Mouse (Mus musculus) gastrocnemius, adult 8-10 months (tissue): Measurements from ENCODE around the gene Nbr1. TPM values are rescaled to one million over a fixed set of nuclear protein-coding genes. Genes with fewer than 3 reads are reported as not detected.
"Not testable (repeated sequence)": the region's sequence is repeated elsewhere in the genome, so short reads cannot be mapped to it uniquely, and the experiment has no call there.

Experiments used
- DNase-seq, 2 experiments: peaks; one replicate each; pipeline ENCODE4 v3.0.0; 2022; ENCODE audit warnings: low spot score in 2 of 2
- total RNA-seq, 4 experiments: library from RNA; stranded (reverse); gene quantifications; 2 replicates each; pipeline ENCODE4 v1.2.4; 2022

The Nbr1 gene
- total RNA-seq, 4 experiments from 2014 or later = 61.4 to 66.8 (median 65.4) TPM

GRCm38 (mm10) chr11:101582054-101583035 is 30.4 kb downstream of the Nbr1 start, which contains the start of gene Tmem106a:
TSS of gene Tmem106a (plus strand) at chr11:101582242.
- peak; percentile 23 to 33 for DNase-seq

DNA sequence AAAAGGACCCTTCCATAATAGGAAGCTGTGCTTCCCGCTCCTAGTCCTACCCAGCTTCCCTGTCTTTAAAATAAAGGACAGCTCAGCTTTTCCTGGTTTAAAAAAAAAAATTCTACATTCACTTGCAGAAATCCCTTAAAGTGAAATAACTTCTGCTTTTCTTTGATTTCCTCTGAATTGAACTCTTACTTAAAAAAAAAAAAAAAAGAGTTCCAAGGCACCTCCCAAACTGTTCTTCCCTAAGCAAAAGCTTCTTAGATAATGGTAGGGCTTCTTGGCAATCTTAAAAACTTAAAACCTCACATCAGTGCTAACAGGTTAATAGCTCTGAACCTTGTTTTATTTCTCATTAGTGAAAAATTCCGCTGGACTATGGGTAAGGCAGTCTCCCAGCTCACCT is 31.3 kb downstream of the Nbr1 start:
- no peak for DNase-seq

DNA sequence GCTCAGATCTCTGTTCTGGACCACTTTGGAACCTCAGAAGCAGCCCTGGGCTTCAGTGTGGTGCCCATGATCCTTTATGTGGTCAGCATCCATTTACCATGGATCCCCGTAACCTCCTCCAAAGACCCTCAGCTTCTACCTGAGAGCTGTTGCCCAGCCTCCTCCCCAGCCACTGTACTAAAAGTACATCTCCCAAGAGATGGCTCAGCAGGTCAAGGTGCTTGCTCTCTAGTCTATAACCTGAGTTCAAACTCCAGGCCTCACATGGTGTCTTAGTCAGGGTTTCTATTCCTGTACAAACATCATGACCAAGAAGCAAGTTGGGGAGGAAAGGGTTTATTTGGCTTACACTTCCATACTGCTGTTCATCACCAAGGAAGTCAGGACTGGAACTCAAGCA is 33.1 kb downstream of the Nbr1 start:
- DNase-seq = not testable (repeated sequence)

GRCm38 (mm10) chr11:101585805-101586204 is 33.9 kb downstream of the Nbr1 start:
- DNase-seq = no peak

GRCm38 (mm10) chr11:101587676-101588075 is 35.7 kb downstream of the Nbr1 start:
- DNase-seq = no peak

GRCm38 (mm10) chr11:101588868-101589267 is 36.9 kb downstream of the Nbr1 start:
- no peak for DNase-seq

- DNase-seq = peak in 1 of 2 experiments; percentile 12
Observed at GRCm38 (mm10) chr11:101589444-101589843, 37.5 kb downstream of the Nbr1 start.

GRCm38 (mm10) chr11:101589989-101590624 is 38.2 kb downstream of the Nbr1 start:
- no peak for DNase-seq

DNA sequence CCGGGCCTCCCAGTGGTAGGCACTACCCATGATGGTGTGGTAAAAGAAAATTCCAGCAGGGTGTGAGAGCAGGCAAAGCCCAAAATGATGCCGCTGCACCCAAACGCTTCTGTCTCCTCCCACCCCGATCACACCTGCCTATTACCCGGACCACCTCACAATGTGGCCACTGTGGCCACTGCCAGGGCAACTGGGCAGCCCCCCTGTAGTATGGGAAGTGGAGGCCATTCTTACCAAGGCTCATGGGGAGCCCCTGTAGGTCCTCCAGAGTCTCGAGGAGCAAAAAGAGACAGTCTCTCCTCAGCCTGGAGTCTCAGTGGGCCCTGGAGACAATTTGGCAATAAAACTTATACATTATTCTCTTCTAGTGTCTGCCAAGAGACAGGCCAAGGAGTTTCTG is 47.2 kb downstream of the Nbr1 start, which contains the start of gene Gm11634:
Gene Gm11634, minus strand, starts transcription at position 101 of the 400 bp plus-strand sequence.
- no peak for DNase-seq

DNA sequence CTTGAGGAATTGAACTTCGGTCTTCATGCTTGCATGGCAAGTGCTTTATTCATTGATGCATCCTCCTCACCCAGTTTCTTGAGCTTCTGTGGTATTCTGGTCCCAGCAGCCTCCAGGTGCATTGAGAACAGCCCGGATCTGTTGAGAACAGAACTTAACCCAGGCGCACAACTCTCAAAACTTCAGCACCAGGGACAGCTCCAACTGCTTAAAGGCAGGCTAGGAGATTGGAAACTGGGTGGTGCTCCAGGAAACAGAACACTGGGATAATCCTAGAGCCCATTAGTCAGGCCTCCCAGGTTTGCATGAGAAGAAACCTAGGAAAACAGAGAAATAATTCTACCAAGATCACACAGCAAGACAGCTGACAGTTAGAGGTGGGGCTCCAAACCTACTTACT is 50.5 kb downstream of the Nbr1 start:
- DNase-seq = no peak

GRCm38 (mm10) chr11:101604116-101604515 is 52.2 kb downstream of the Nbr1 start:
- no peak for DNase-seq

GRCm38 (mm10) chr11:101604531-101605453 is 52.8 kb downstream of the Nbr1 start:
- peak; percentile 31 to 56 for DNase-seq

- not testable (repeated sequence) for DNase-seq
Observed at GRCm38 (mm10) chr11:101607134-101607533, 55.2 kb downstream of the Nbr1 start.

DNA sequence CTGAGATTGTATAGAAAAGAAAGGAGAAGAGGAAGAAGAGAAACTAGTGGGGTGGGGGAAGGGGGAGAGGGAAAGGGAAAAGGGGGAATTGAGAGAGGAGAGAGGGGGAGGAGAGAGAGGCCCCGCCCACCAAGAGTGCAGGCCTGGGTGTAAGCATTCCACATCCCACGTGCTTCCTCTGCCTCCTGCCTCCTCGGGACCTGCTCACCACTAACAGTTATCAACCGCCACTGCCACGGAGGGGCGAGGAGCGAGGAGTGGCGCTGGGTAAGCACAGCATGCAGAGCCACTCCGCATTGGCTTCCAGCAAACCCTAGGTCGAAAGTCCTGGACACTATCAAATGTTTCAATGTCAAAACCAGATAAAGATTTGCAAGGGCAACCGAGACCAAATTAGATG is 58.5 kb downstream of the Nbr1 start:
- DNase-seq = no peak

DNA sequence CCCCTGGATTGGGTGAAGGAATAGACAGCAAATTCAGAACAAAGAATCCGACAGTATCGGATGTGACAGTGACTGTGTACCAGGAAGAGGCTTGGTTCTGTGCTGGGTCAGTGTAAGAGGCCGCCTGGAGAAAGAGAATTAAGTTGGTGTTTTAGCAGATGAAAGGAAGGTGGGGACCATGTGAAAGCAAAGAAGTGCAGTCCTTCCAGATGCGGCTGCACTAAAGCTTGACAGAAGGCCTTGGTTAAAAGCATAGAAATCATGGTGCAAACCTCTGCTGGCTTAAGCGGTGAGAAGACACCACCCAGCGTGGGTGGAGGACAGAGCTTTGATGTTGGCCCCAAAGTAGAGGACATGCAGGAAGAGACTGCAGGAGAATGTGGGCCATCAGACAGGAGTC is 61.6 kb downstream of the Nbr1 start:
- no peak for DNase-seq

DNA sequence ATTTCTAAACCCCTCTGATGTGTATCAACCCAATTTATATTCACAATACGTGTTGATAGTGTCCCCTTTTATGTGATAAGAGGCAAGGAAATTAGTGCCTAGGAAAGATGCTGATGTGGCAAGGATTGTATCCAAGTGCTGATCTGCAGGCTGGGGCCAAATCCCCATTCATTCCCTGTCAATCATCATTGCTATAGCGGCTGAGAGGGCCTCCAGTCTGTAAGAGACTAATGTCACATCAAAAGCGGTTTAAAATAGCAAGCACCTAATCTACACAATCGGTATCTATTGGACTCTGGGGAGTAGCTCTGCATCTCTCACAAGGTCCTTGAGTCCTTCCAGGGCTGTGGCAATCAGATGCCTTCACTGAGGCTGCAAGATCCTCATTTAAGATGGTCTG is 62.2 kb downstream of the Nbr1 start:
- no peak for DNase-seq

DNA sequence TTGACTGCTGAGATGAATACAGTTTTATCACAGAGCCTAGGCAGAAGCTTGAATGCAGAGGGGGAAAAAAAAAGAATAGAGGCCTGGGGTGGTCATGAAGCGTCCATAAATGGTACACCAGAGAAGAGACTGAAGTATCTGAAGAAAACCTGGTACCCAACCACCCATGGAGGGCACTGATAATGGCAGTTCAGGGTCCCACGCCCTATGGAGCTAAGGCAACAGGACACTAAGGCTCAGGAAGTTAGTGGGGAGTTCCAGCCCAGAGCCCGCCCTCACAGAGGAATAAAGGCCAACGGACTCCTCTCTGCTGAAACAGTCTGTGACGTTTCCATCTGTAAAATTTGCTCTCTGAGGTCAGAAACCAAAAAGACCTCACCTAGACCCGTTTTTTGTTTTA is 63.4 kb downstream of the Nbr1 start:
- DNase-seq = no peak

DNA sequence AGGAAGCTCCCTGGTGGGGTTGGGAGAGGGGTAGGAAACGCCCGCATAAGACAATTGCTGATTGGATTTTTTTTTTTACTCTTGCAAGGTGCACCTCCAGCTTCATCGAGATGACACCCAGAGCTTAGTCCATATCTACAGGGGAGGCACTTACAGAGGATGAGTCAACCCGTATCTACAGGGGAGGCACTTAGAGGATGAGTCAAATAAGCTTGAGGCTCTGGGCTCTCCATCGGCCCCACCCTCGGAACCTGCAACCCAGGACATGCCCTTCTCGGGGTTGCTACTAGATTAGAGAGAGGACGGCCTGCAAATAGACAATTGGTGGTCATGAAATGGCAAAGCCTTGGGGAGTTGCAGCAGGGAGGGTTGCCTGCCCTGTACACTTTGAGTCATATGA is 64.2 kb downstream of the Nbr1 start:
- DNase-seq = no peak

DNA sequence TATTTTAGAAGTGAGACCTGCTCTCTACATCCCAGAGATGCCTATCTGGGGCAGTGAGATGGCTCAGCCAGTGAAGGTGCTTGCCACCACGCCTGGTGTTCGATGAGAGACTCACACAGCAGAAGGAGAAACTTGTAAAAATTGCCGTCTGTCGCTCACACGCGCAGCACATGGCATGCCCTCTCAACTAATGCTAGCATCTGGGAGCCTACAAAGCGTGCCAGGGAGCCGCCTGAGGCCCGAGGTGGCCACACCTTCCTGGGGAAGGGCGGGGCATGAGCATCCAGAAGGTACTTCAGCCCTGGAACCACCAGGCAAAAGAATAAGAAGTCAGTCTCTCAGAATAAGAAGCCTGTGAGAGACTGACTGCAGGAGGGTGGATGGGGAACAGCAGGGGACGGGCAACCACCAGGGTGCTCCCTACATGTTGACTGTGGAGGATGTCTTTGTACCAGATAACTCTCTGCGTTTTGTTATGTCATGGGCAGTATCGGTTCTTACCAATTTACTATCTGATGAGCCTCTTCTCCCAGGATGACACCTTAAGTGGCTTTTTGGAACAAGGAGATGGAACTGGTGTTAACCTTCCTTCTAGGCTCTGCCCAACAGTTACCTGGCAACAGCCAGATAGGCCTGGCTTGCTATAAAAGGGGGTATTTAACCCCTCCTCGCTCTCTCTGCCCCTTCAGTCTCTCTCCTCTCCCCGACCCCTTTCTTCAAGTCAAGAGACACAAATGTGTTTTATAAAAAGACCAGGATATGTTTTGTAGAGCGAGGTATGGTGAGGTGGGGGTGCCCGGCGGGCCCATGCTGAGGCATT is 65.2 kb downstream of the Nbr1 start:
- no peak for DNase-seq

DNA sequence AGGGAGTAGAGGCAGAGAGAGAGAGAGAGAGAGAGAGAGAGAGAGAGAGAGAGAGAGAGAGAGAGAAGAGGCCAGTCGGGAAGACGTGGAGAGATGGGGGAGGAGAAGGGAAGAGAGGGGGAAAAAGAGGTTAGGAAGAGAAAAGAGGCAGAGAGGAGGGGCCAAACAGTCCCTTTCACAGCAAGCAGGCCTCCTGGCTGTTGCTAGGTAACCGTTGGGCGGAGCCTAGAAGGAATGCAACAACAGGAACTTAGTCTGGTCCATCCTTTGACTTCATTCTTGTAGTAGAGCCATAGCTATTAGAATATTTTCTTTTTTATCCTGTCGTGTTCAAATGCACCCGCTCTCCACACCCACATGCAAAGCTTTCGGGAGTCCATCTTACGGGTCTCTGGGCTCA is 65.9 kb downstream of the Nbr1 start:
- DNase-seq = no peak
